Mouse (Mus musculus) heart, embryonic 11.5 days (tissue): Measurements from ENCODE around the gene Aire. TPM values are rescaled to one million over a fixed set of nuclear protein-coding genes. Genes with fewer than 3 reads are reported as not detected.
"Not testable (repeated sequence)": the region's sequence is repeated elsewhere in the genome, so short reads cannot be mapped to it uniquely, and the experiment has no call there.

Source experiments
- ATAC-seq: fragments of 200-750 bp; cut with Nextera tagmentation; replicated peaks from 2 replicates; pipeline ENCODE4 v1.8.0; 2017; ENCODE audit warnings: moderate library complexity; ENCODE audit not compliant: insufficient number of reproducible peaks, low FRiP score, low TSS enrichment
- H3K27ac ChIP-seq: fragments of 300-500 bp; sonication (generic); 2 replicates; pipeline ENCODE4 v1.5.1; 2014; ENCODE audit warnings: mild to moderate bottlenecking, low read depth, low read length
- H3K27me3 ChIP-seq: fragments of 300-500 bp; sonication (generic); 2 replicates; pipeline ENCODE4 v1.6.1; 2014; ENCODE audit warnings: mild to moderate bottlenecking, low read length, mixed read lengths; ENCODE audit not compliant: control insufficient read depth, insufficient read depth
- H3K36me3 ChIP-seq: fragments of 300-500 bp; sonication (generic); 2 replicates; pipeline ENCODE4 v1.6.1; 2014; ENCODE audit warnings: mild to moderate bottlenecking, low read length, moderate library complexity, mixed read lengths; ENCODE audit not compliant: control insufficient read depth, insufficient read depth
- H3K4me1 ChIP-seq: fragments of 300-500 bp; sonication (generic); 2 replicates; pipeline ENCODE4 v1.6.1; 2014; ENCODE audit warnings: low read length; ENCODE audit not compliant: control insufficient read depth, insufficient read depth
- H3K4me2 ChIP-seq: fragments of 300-500 bp; sonication (generic); 2 replicates; pipeline ENCODE4 v1.6.1; 2014; ENCODE audit warnings: mild to moderate bottlenecking, moderate library complexity
- H3K4me3 ChIP-seq: fragments of 300-500 bp; sonication (generic); 2 replicates; pipeline ENCODE4 v1.5.1; 2014; ENCODE audit warnings: low read depth, low read length
- H3K9ac ChIP-seq: fragments of 300-500 bp; sonication (generic); 2 replicates; pipeline ENCODE4 v1.6.1; 2014; ENCODE audit warnings: mild to moderate bottlenecking, low read depth, low read length, moderate library complexity
- H3K9me3 ChIP-seq: fragments of 300-500 bp; sonication (generic); replicated peaks from 2 replicates; pipeline ENCODE4 v1.6.1; 2016; ENCODE audit warnings: low read length; ENCODE audit not compliant: control insufficient read depth
- whole genome bisulfite sequencing: fragments of 180-500 bp; shearing (Covaris S2); extraction: QIAGEN DNeasy Blood & Tissue Kit; methylation state at CpG from one replicate; pipeline ENCODE4 v1.1.7; 2014; ENCODE audit not compliant: insufficient replicate concordance; 5-methylcytosine and 5-hydroxymethylcytosine counted together
- polyA plus RNA-seq: library from polyadenylated mRNA; unstranded; fragments of >200 nt; fragmentation: Nextera tagmentation; extraction: Ambion mirVana; gene quantifications from 2 replicates; pipeline ENCODE4 v1.2.1, GENCODE M21; 2014

Aire gene
- polyA plus RNA-seq, 1 experiment from 2014 or later: 0.16 TPM

GRCm38 (mm10) chr10:78042697-78043405 is 559 bp downstream of the Aire start:
- Histone ChIP-seq H3K9me3 (no peaks in the 10 kb centered on the region), H3K4me2 (peak overlapping the region; percentile 51), H3K36me3 (no peaks in the 10 kb centered on the region), H3K27ac (no peak overlapping the region), H3K27me3 (peaks cover 11% of the 10 kb centered on the region), H3K4me1 (peaks cover 6% of the 10 kb centered on the region; the same call in 1 of the 2 replicates), H3K4me3 (peak overlapping the region; percentile 22), H3K9ac (no peak overlapping the region)
- 0 out of 2 replicates have a peak, but pooled peaks have one; percentile 18 for ATAC-seq
- WGBS: 52% methylated on average over 14 of the region's 14 CpGs

- peaks cover 6% of the 10 kb centered on the region; the same call in 1 of the 2 replicates for H3K4me1 ChIP-seq
Observed at GRCm38 (mm10) chr10:78042096-78042495, 1.3 kb downstream of the Aire start.

GRCm38 (mm10) chr10:78041647-78042046 is 1.8 kb downstream of the Aire start, which contains the start of gene Dnmt3l:
TSS of gene Dnmt3l (plus strand) at chr10:78041947.
- ATAC-seq: no peak
- H3K4me1 ChIP-seq: peaks cover 6% of the 10 kb centered on the region; the same call in 1 of the 2 replicates
- no peaks in the 10 kb centered on the region for H3K9me3 ChIP-seq
- H3K27ac ChIP-seq: no peak within 1 kb of the TSS
- H3K9ac ChIP-seq: no peak within 1 kb of the TSS
- WGBS: 84% methylated on average over 5 of the region's 5 CpGs
- H3K36me3 ChIP-seq: no peaks in the 10 kb centered on the region
- peaks cover 11% of the 10 kb centered on the region for H3K27me3 ChIP-seq
- no peak within 1 kb of the TSS for H3K4me2 ChIP-seq
- H3K4me3 ChIP-seq: no peak within 1 kb of the TSS

More at GRCm38 (mm10) chr10:78042096-78042495, 1.3 kb downstream of the Aire start:
- Histone ChIP-seq H3K36me3 (no peaks in the 10 kb centered on the region), H3K4me2 (no peak overlapping the region), H3K27me3 (peaks cover 11% of the 10 kb centered on the region), H3K9me3 (no peaks in the 10 kb centered on the region), H3K27ac (no peak overlapping the region), H3K9ac (no peak overlapping the region), H3K4me3 (no peak overlapping the region)
- no peak for ATAC-seq
- 68% methylated on average over 7 of the region's 7 CpGs for WGBS

GRCm38 (mm10) chr10:78037139-78037538 is 6.3 kb downstream of the Aire start:
- Histone ChIP-seq H3K4me1 (no peaks in the 10 kb centered on the region), H3K4me2 (no peak overlapping the region), H3K9ac (no peak overlapping the region), H3K36me3 (no peaks in the 10 kb centered on the region), H3K9me3 (no peaks in the 10 kb centered on the region), H3K27ac (no peak overlapping the region), H3K4me3 (no peak overlapping the region), H3K27me3 (peaks cover under 1% of the 10 kb centered on the region; the same call in 1 of the 2 replicates)
- ATAC-seq: no peak
- WGBS: 71% methylated on average over 4 of the region's 4 CpGs

- no peaks in the 10 kb centered on the region for H3K4me1 ChIP-seq
- ATAC-seq: no peak
- no peak overlapping the region for H3K4me2 ChIP-seq
- H3K27me3 ChIP-seq: no peaks in the 10 kb centered on the region
- no peak overlapping the region for H3K9ac ChIP-seq
- H3K27ac ChIP-seq: no peak overlapping the region
- H3K4me3 ChIP-seq: no peak overlapping the region
- WGBS: 83% methylated on average over 2 of the region's 2 CpGs
- no peaks in the 10 kb centered on the region for H3K36me3 ChIP-seq
- no peaks in the 10 kb centered on the region for H3K9me3 ChIP-seq
Observed at GRCm38 (mm10) chr10:78031987-78032386, 11.4 kb downstream of the Aire start.

- no peak overlapping the region for H3K27ac ChIP-seq
- H3K9ac ChIP-seq: no peak overlapping the region
- no peaks in the 10 kb centered on the region for H3K36me3 ChIP-seq
- ATAC-seq: no peak
- H3K4me2 ChIP-seq: no peak overlapping the region
- H3K4me1 ChIP-seq: no peaks in the 10 kb centered on the region
- no peak overlapping the region for H3K4me3 ChIP-seq
- no peaks in the 10 kb centered on the region for H3K27me3 ChIP-seq
- 88% methylated on average over 1 of the region's 1 CpGs for WGBS
- H3K9me3 ChIP-seq: no peaks in the 10 kb centered on the region
Observed at GRCm38 (mm10) chr10:78029080-78029479, 14.3 kb downstream of the Aire start.

GRCm38 (mm10) chr10:78028129-78028528 is 15.3 kb downstream of the Aire start:
- Histone ChIP-seq H3K36me3 (no peaks in the 10 kb centered on the region), H3K27me3 (no peaks in the 10 kb centered on the region), H3K4me2 (no peak overlapping the region), H3K9ac (no peak overlapping the region), H3K9me3 (no peaks in the 10 kb centered on the region), H3K4me1 (no peaks in the 10 kb centered on the region), H3K4me3 (no peak overlapping the region), H3K27ac (no peak overlapping the region)
- 4% methylated on average over 5 of the region's 5 CpGs for WGBS
- ATAC-seq: 0 out of 2 replicates have a peak, but pooled peaks have one; percentile 7

GRCm38 (mm10) chr10:78025453-78025852 is 18.0 kb downstream of the Aire start:
- not testable (repeated sequence) for H3K36me3 ChIP-seq, H3K27ac ChIP-seq, ATAC-seq, H3K4me1 ChIP-seq, H3K4me2 ChIP-seq, H3K4me3 ChIP-seq, H3K27me3 ChIP-seq, H3K9me3 ChIP-seq, H3K9ac ChIP-seq
- 85% methylated on average over 6 of the region's 8 CpGs for WGBS

- not testable (repeated sequence) for ATAC-seq, H3K27ac ChIP-seq, H3K27me3 ChIP-seq, H3K36me3 ChIP-seq, H3K9me3 ChIP-seq, H3K4me1 ChIP-seq, H3K4me3 ChIP-seq, H3K9ac ChIP-seq, H3K4me2 ChIP-seq
- WGBS: 96% methylated on average over 6 of the region's 11 CpGs
Observed at GRCm38 (mm10) chr10:78019984-78020383, 23.4 kb downstream of the Aire start.
